Mouse (Mus musculus): Measurements from ENCODE around the gene Zg16. TPM values are rescaled to one million over a fixed set of nuclear protein-coding genes. Genes with fewer than 3 reads are reported as not detected.
"Not testable (repeated sequence)": the region's sequence is repeated elsewhere in the genome, so short reads cannot be mapped to it uniquely, and the experiment has no call there.

Gene Zg16
- not detected in 2 replicates for polyA plus RNA-seq (2011; ENCODE audit: insufficient read length, low read depth, missing spikeins)

- not testable (repeated sequence) for H3K4me1 ChIP-seq (ENCODE audit: control insufficient read depth, insufficient read depth, low read length); H3K27ac ChIP-seq (ENCODE audit: insufficient read depth, low read length); H3K4me3 ChIP-seq (ENCODE audit: insufficient read depth, low read length)
These were observed at the start of gene Zg16 for GRCm38 (mm10) chr7:127087278-127088010. Gene Zg16 (minus strand): TSS chr7:127087328.

- H3K4me3 ChIP-seq (ENCODE audit: insufficient read depth, low read length), result no peak overlapping the region
- no peak for TF ChIP-seq CTCF (IDR thresholded peaks at IDR 0.05; ENCODE audit: borderline replicate concordance, insufficient read depth, low read length)
- no peak for TF ChIP-seq POLR2A (IDR thresholded peaks at IDR 0.05; ENCODE audit: low read depth, low read length)
- no peak overlapping the region for H3K27ac ChIP-seq (ENCODE audit: insufficient read depth, low read length)
- H3K4me1 ChIP-seq (ENCODE audit: control insufficient read depth, insufficient read depth, low read length), result no peaks in the 10 kb centered on the region
These were observed 49.3 kb upstream of the Zg16 start for GRCm38 (mm10) chr7:127136181-127137071.

DNA sequence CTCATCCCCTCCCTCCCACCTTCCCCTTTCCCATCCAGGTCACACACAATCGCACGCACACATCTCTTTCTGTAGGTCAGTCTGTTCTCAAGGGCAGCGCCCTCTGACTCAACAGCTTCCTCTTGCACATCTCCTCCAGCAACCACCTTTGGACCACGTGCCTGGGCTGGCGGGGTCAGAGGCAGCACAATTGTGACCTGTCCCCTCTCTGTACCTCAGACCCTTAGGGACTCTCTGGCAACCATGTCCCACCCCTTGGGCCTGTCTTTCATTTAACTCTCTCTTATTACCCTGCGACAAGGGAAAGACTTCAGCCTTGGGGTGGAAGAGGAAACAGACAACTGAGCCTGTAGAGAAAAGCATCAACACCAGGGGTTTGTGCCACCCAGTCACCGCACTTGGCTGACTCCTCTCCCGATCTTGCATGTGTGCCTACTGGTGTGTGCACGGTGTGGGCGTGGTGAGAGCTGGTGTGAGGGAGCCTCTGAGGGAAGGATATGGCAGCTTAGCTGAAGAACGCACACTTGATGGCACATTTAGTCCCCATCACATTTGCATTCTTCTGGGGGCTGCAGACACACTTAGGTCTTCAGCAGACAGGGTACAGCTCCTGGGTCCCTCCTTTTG, 47.8 kb upstream of the Zg16 start:
- TF ChIP-seq POLR2A (IDR thresholded peaks at IDR 0.05; ENCODE audit: low read depth, low read length), result no peak
- TF ChIP-seq CTCF (IDR thresholded peaks at IDR 0.05; ENCODE audit: borderline replicate concordance, insufficient read depth, low read length), result no peak
- Histone ChIP-seq H3K4me3 (ENCODE audit: insufficient read depth, low read length) (no peak overlapping the region), H3K4me1 (ENCODE audit: control insufficient read depth, insufficient read depth, low read length) (no peaks in the 10 kb centered on the region), H3K27ac (ENCODE audit: insufficient read depth, low read length) (no peak overlapping the region)

DNA sequence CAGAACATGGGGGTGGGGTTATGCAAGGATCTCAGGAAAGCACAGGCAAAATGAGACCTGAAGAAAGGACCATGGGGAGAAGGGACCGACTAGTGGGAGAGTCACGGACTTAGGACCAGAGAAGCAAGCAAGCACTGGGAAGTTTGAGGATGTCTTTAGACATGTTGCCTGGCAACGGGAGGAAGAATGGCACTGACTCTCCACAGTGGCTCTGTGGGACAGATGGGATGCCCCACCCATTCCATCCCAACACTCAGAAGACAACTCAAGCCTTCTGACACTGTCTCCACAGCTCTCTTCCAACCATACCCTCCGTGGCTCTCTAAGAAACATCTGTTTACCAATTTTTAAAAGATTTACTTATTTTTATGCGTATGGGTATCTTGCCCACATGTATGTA, 46.0 kb upstream of the Zg16 start:
- Histone ChIP-seq H3K27ac (ENCODE audit: insufficient read depth, low read length) (no peak overlapping the region), H3K4me3 (ENCODE audit: insufficient read depth, low read length) (no peak overlapping the region), H3K4me1 (ENCODE audit: control insufficient read depth, insufficient read depth, low read length) (no peaks in the 10 kb centered on the region)
- no peak for TF ChIP-seq CTCF (IDR thresholded peaks at IDR 0.05; ENCODE audit: borderline replicate concordance, insufficient read depth, low read length)
- TF ChIP-seq POLR2A (IDR thresholded peaks at IDR 0.05; ENCODE audit: low read depth, low read length), result no peak

DNA sequence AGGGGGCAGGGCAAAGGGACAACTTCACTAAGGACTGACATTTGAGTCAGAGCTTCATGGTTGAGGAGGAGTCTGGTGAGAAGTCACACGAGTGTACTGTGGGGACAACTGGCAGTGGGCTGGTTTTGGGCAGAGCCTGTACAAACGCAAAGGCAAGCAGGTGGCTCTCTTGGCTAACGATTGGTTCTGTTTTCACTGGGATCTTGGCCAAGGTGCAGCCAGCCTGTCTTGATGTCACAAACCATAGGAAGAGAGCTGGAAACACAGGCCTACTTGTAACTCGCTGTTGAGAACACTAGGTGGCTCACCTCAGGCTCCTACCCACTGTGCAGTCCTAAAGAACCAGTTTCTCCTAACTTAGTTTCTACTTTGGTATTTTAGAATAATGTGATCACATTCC, 42.5 kb upstream of the Zg16 start:
- Histone ChIP-seq H3K4me1 (ENCODE audit: control insufficient read depth, insufficient read depth, low read length) (no peaks in the 10 kb centered on the region), H3K27ac (ENCODE audit: insufficient read depth, low read length) (no peak overlapping the region), H3K4me3 (ENCODE audit: insufficient read depth, low read length) (no peak overlapping the region)
- peak; percentile 38; the same call in 1 of the 2 replicates for TF ChIP-seq CTCF (IDR thresholded peaks at IDR 0.05; ENCODE audit: borderline replicate concordance, insufficient read depth, low read length)
- no peak for TF ChIP-seq POLR2A (IDR thresholded peaks at IDR 0.05; ENCODE audit: low read depth, low read length)

DNA sequence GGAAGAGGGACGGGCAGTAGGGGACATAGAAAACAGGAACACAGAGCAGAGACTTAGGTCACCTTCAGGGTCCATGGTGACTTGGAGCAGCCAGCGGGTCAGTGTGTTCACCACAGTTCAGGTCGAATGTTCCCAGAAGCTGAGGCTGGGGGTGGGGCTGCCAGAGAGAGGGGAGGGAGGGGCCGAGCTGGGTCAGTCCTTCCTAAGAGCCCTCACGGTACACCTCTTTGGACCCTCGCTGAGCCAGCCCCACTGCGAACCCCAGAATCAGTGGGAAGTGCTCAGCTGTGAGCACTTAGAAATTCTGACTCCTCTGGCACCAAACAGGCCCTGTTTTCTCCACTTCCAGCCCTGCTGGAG, 34.8 kb upstream of the Zg16 start, which contains the start of gene Qprt:
Qprt (minus strand) TSS at position 316 of the 360 bp plus-strand sequence.
- no peak for TF ChIP-seq POLR2A (IDR thresholded peaks at IDR 0.05; ENCODE audit: low read depth, low read length)
- TF ChIP-seq CTCF (IDR thresholded peaks at IDR 0.05; ENCODE audit: borderline replicate concordance, insufficient read depth, low read length), result no peak
- no peak within 1 kb of the TSS for H3K27ac ChIP-seq (ENCODE audit: insufficient read depth, low read length)
- H3K4me3 ChIP-seq (ENCODE audit: insufficient read depth, low read length), result no peak within 1 kb of the TSS
- H3K4me1 ChIP-seq (ENCODE audit: control insufficient read depth, insufficient read depth, low read length), result peaks cover 8% of the 10 kb centered on the region; the same call in 1 of the 2 replicates

DNA sequence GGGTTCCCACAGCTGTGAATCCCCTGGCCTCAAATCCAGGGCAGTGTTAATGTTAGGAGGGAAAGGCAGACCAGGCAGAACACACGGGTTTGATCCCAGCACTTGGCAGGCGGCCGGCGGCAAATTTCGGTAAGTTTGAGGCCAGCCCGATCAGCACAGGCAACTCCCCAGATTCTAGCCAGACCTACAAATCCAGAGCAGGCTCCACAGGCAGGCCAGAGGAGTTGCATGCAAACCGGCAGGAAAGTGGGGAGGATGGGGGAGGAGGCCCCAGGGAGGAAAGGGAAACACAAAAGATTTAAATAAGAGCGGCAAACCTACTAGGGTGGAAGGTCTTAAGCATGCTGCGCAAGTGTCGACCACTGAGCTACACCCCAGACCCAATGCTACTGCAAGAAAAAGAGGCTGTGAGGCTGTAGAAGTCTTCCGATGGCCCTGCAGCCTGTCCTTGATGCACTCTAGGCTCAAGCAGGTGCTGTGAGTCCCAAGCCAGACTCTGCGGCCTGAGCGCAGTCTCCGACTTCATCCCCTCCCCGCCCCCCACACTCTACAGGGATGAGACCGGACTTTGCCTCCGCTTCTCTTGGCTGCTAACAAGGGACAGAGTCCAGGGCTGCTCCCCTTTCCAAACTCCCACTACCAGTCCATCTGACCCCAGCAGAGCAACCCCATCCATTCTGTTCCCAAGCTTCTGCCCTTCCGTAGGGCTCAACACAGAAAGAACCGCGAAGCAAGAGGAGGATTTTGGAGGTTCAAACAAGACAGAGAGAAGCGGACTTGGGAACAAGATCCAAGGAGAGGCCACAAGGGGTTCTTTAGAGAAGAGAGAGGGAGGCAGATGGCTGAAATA, 34.2 kb upstream of the Zg16 start:
- TF ChIP-seq CTCF (IDR thresholded peaks at IDR 0.05; ENCODE audit: borderline replicate concordance, insufficient read depth, low read length) (no peak), POLR2A (IDR thresholded peaks at IDR 0.05; ENCODE audit: low read depth, low read length) (no peak)
- H3K27ac ChIP-seq (ENCODE audit: insufficient read depth, low read length), result no peak overlapping the region
- no peak overlapping the region for H3K4me3 ChIP-seq (ENCODE audit: insufficient read depth, low read length)
- H3K4me1 ChIP-seq (ENCODE audit: control insufficient read depth, insufficient read depth, low read length), result peaks cover 8% of the 10 kb centered on the region; the same call in 1 of the 2 replicates

GRCm38 (mm10) chr7:127118671-127119445, 31.7 kb upstream of the Zg16 start:
- Histone ChIP-seq H3K27ac (ENCODE audit: insufficient read depth, low read length) (no peak overlapping the region), H3K4me3 (ENCODE audit: insufficient read depth, low read length) (no peak overlapping the region), H3K4me1 (ENCODE audit: control insufficient read depth, insufficient read depth, low read length) (peaks cover 8% of the 10 kb centered on the region; the same call in 1 of the 2 replicates)
- TF ChIP-seq CTCF (IDR thresholded peaks at IDR 0.05; ENCODE audit: borderline replicate concordance, insufficient read depth, low read length) (no peak), POLR2A (IDR thresholded peaks at IDR 0.05; ENCODE audit: low read depth, low read length) (no peak)
